Mouse (Mus musculus): ENCODE results near the gene B4galnt2. TPM values are rescaled to one million over a fixed set of nuclear protein-coding genes. Genes with fewer than 3 reads are reported as not detected.
"Not testable (repeated sequence)": the region's sequence is repeated elsewhere in the genome, so short reads cannot be mapped to it uniquely, and the experiment has no call there.

The B4galnt2 gene
- polyA plus RNA-seq (2012; rRNA removed) = 135 and 254 TPM in 2 replicates

GRCm38 (mm10) chr11:95914571-95914991 is at the start of gene B4galnt2:
TSS of gene B4galnt2 (minus strand) at chr11:95914891.
- DNase-seq (ENCODE audit: low read depth, low spot score) = no peak
- 1% methylated on average over 35 of the region's 35 CpGs for WGBS

DNA sequence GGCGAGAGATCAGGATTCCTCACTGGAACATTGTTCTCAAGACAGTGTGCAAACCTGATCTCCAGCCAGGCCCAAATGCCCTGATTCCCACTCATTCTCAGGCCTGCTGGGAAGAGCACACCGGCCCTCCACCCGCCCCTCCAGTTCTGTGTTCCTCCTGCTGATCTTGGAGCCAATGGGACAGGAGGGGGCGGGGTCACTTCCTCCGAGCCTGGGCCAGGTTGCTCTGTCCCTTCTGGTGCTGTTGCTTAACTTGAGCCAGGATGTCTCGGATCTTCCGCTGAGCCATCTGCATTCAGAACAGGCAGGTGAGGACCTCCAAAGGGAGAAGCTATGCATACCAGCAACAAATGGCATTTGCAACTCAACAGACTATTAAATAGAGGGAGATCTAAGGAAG is 48.6 kb upstream of the B4galnt2 start:
- 67% methylated on average over 7 of the region's 7 CpGs for WGBS
- DNase-seq (ENCODE audit: low read depth, low spot score) = no peak

- WGBS = 66% methylated on average over 6 of the region's 6 CpGs
These were observed 44.5 kb upstream of the B4galnt2 start for GRCm38 (mm10) chr11:95959152-95959551.

GRCm38 (mm10) chr11:95958251-95958650 is 43.6 kb upstream of the B4galnt2 start:
- 85% methylated on average over 9 of the region's 9 CpGs for WGBS
- no peak for DNase-seq (ENCODE audit: low read depth, low spot score)

More at GRCm38 (mm10) chr11:95959152-95959551, 44.5 kb upstream of the B4galnt2 start:
- DNase-seq (ENCODE audit: low read depth, low spot score) = no peak

- WGBS = 65% methylated on average over 7 of the region's 7 CpGs
- DNase-seq (ENCODE audit: low read depth, low spot score) = no peak
These were observed 42.7 kb upstream of the B4galnt2 start for GRCm38 (mm10) chr11:95957407-95957806.

- DNase-seq (ENCODE audit: low read depth, low spot score) = no peak
- 89% methylated on average over 5 of the region's 5 CpGs for WGBS
These were observed 38.6 kb upstream of the B4galnt2 start for GRCm38 (mm10) chr11:95953313-95953712.

GRCm38 (mm10) chr11:95945838-95946472 is 31.3 kb upstream of the B4galnt2 start:
- DNase-seq (ENCODE audit: low read depth, low spot score) = no peak
- WGBS = 72% methylated on average over 13 of the region's 13 CpGs

- DNase-seq (ENCODE audit: low read depth, low spot score) = no peak
- WGBS = 25% methylated on average over 11 of the region's 11 CpGs
These were observed 25.3 kb upstream of the B4galnt2 start for GRCm38 (mm10) chr11:95939828-95940507.

- 37% methylated on average over 6 of the region's 6 CpGs for WGBS
- no peak for DNase-seq (ENCODE audit: low read depth, low spot score)
These were observed 21.7 kb upstream of the B4galnt2 start for GRCm38 (mm10) chr11:95936409-95936808.

DNA sequence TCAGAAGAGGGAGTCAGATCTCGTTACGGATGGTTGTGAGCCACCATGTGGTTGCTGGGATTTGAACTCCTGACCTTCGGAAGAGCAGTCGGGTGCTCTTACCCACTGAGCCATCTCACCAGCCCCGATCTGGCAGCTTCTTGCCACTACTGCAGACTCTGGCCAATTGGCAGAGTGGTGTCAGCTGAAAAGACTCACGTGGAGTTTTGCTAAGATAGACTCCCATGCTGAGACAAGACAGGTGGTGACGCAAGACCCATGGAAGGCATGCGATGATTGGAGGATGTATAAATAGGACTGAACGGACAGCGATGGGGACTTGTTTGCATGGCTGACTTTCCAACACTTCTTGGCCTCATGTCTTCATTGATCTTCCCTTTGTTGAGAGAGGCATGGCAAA is 17.5 kb upstream of the B4galnt2 start:
- WGBS = 94% methylated on average over 9 of the region's 10 CpGs

DNA sequence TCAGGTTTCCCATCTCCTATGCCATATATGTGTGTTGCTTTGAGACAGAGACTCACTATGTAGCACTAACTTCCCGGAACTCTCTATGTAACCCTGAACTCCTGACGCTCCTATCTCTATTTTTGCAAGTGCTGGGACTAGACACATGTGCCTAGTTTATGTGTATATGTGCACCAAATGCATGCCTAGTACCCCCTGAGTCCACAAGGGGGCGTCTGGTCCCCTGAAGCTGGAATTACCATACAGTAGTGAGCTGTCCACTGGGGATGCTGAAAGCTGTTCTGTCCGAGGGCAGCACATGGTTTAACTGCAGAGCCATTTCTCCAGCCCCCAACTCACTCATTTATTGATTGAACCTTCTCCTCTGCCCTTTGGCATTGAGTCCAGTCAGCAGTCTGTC is 11.7 kb upstream of the B4galnt2 start:
- 46% methylated on average over 4 of the region's 4 CpGs for WGBS
- no peak for DNase-seq (ENCODE audit: low read depth, low spot score)

More for the DNA sequence above, 17.5 kb upstream of the B4galnt2 start:
- not testable (repeated sequence) for DNase-seq (ENCODE audit: low read depth, low spot score)

DNA sequence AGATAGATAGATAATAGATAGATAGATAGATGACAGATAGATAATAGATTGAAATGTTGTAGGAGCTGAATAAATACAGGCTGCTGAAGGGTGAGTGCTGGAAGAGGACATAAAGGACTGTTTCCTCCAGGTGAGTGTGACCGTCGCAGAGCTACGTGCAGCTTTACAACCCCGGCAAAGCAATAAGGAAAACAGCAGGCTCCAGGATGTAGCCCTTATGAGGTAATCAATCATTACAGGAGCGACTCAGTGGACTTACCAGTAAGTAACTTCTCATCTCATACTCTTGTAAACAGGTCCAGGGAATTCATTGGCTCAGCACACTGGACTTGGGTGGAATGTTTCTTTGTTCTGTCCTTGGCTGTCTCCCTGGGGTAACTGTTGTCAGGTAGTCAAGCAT is 11.3 kb upstream of the B4galnt2 start:
- 23% methylated on average over 5 of the region's 5 CpGs for WGBS
- peak; percentile 84 for DNase-seq (ENCODE audit: low read depth, low spot score)

DNA sequence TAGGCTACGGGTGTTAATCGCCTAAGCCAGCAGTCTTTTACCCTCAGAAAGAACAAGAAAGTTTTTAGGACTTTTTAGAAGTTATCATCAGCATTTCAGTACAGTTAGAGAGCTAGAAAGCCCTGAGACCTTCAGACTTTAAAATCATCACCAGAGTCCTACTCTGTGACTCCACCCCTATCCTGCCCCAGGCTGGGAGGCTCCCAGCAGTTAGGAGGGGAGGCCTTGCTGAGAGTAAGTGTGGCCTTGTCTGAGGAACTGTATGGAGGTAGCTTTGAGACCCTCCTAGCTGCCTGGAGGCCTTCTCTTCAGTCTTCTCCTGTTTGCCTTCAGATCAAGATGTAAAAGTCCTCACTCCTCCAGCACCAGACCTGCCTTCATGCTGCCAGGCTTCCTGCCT is 9.5 kb upstream of the B4galnt2 start:
- DNase-seq (ENCODE audit: low read depth, low spot score) = no peak

GRCm38 (mm10) chr11:95923477-95923876 is 8.8 kb upstream of the B4galnt2 start:
- DNase-seq (ENCODE audit: low read depth, low spot score) = not testable (repeated sequence)
- 2% methylated on average over 4 of the region's 6 CpGs for WGBS

More for the DNA sequence above, 9.5 kb upstream of the B4galnt2 start:
- 17% methylated on average over 2 of the region's 2 CpGs for WGBS

DNA sequence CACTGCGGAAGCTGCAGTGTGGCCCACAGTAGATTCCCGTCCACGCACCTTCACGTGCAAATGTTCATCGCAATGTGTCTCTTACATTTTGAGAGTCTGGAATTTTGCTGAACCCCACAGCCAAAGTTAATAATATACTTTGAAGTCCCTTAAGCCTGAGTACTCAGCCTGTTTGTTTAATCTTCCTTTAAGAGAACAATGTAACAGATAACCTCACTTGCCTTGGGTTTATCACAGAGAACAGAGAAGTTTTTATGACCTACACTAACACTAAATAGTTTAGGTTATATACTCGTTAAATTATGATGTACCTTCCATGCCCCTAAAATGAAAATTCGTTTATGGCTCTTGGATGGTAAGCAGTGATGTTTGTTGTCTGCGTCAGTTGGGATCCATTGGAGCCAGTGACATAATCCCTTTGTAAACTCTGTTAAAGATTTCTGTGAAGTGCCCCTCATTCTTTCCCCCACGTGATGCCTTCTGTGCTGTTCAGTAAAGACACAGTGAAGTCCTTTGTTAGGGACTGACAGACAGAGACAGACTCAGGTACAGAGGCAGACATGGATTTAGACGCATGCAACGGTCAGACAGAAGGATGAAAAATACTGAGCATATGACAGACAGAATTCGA is 7.4 kb upstream of the B4galnt2 start:
- 20% methylated on average over 12 of the region's 12 CpGs for WGBS
- peak; percentile 85 for DNase-seq (ENCODE audit: low read depth, low spot score)

- WGBS = 32% methylated on average over 5 of the region's 5 CpGs
- no peak for DNase-seq (ENCODE audit: low read depth, low spot score)
These were observed 1.7 kb upstream of the B4galnt2 start for GRCm38 (mm10) chr11:95916426-95916825.

DNA sequence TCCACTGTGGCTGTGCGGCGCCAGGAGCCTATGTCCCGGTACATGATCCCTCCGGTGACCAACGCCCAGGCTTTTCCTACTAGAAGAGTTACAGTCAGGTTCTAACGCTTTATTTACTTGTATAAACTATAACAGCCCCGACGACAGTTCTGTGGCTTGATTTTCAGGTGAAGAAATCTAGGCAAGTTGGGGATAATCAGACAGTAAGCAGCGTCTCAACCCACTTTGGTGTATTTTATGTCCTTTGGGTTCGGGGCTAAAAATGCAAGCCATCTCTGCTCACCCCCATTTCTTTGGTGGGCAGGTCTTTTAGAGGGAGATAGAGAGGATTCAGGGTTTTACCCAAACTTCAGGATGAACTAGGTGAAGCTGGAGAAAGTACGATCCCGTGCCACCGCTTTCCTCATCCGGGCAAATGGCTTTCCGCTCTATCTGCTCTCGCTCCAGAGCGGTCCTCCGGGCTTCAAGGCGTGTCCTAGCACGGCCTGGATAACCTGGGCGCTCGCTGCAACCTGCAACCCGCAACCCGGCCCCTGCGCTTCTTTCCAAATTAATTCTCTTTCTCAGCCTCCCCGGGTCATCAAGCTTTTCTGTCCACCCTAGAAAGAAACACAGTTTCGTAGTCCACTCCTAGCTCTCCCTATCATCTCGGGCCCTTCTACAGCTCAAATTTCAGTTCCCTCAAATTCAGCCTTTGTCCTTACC is 467 bp upstream of the B4galnt2 start:
- 2% methylated on average over 28 of the region's 28 CpGs for whole genome bisulfite sequencing

GRCm38 (mm10) chr11:95913959-95914566 is 628 bp downstream of the B4galnt2 start:
- DNase-seq (ENCODE audit: low read depth, low spot score) = no peak
- 5% methylated on average over 14 of the region's 14 CpGs for WGBS

More for the DNA sequence above, 467 bp upstream of the B4galnt2 start:
- DNase-seq (ENCODE audit: low read depth, low spot score) = no peak

- DNase-seq (ENCODE audit: low read depth, low spot score) = no peak
- WGBS = 18% methylated on average over 7 of the region's 7 CpGs
These were observed 3.1 kb downstream of the B4galnt2 start for GRCm38 (mm10) chr11:95911579-95911978.
